ENCODE assay signal across 11 mouse cellular contexts in genomic region chr7:120552479-120553180, GRCm38 (mm10).
DNase-seq lines count a peak whose midpoint lies in the region; TF ChIP-seq lines count a peak whose summit lies in the region.
"Had no signal": no experiment of that assay in that cellular context is flagged by ENCODE, and none has a peak within 500 bp of the region (broad histone marks: within the 10 kb centered on the region; RNA-seq: fewer than 3 reads in every experiment).

No protein-coding gene starts in this region.

- no peaks in the 10 kb centered on the region for H3K36me3 ChIP-seq in midbrain, embryonic 10.5 days
- H3K36me3 ChIP-seq: lung, embryonic 15.5 days had no signal

- no peaks in the 10 kb centered on the region for H3K9me3 ChIP-seq in midbrain, embryonic 10.5 days (replicated peaks)
- H3K9me3 ChIP-seq: lung, embryonic 15.5 days had no signal

- peak overlapping the region; percentile 23; the same call in 1 of the 2 replicates for H3K4me3 ChIP-seq in cortical plate, adult 2 months (ENCODE audit: insufficient read depth, low read length)
- peak overlapping the region; percentile 45 for H3K4me3 ChIP-seq in midbrain, embryonic 10.5 days
- H3K4me3 ChIP-seq: lung, embryonic 15.5 days had no signal

- DNase-seq in ZHBTc4 (ENCODE audit: low read depth, low spot score), result peak; percentile 8
- DNase-seq in frontal cortex, postnatal 10 days (ENCODE audit: low spot score in 2 of 2), result peak; percentile 10 to 21
- peak; percentile 34 for DNase-seq in midbrain, embryonic 10.5 days (ENCODE audit: low spot score)
- no peak for DNase-seq in spleen, adult 18-20 months
- DNase-seq in kidney, adult 9 months, result no peak
- no peak for DNase-seq in kidney, adult 18-20 months
- no peak for DNase-seq in heart, postnatal 25 days (ENCODE audit: low spot score)
- DNase-seq: cerebellum, adult 18-20 months; kidney, postnatal 25 days had no signal

- H3K27me3 ChIP-seq in midbrain, embryonic 10.5 days (ENCODE audit: low read depth, poor library complexity, severe bottlenecking), result no peaks in the 10 kb centered on the region
- H3K27me3 ChIP-seq: lung, embryonic 15.5 days had no signal

- no peak for TF ChIP-seq CTCF in cortical plate, adult 2 months (IDR thresholded peaks at IDR 0.05; ENCODE audit: extremely low read depth, insufficient read depth, low read length)

- no peak for TF ChIP-seq POLR2A in cortical plate, adult 2 months (IDR thresholded peaks at IDR 0.05; ENCODE audit: extremely low read depth, insufficient read depth, low read length)

- intact Hi-C loops in heart, postnatal 25 days (cut with DNase I), result no loop called here

- H3K4me1 ChIP-seq in cortical plate, adult 2 months (ENCODE audit: control insufficient read depth, insufficient read depth, low read length), result no peaks in the 10 kb centered on the region
- peaks cover 11% of the 10 kb centered on the region for H3K4me1 ChIP-seq in midbrain, embryonic 10.5 days
- H3K4me1 ChIP-seq: lung, embryonic 15.5 days had no signal

- no peak overlapping the region for H3K27ac ChIP-seq in cortical plate, adult 2 months (ENCODE audit: insufficient read depth, low read length)
- H3K27ac ChIP-seq in midbrain, embryonic 10.5 days (replicated peaks), result no peak overlapping the region
- H3K27ac ChIP-seq: lung, embryonic 15.5 days had no signal

- WGBS in midbrain, embryonic 10.5 days, result 39% methylated on average over 12 of the region's 12 CpGs

Comparison
In these comparisons a context has a peak if more than half of its experiments do, and no peak if none do; other contexts are left out.
1. DNase-seq: peak in ZHBTc4 (single experiment), frontal cortex, postnatal 10 days (2 of 2) and midbrain, embryonic 10.5 days (single experiment); none in spleen, adult 18-20 months (0 of 2), kidney, adult 9 months (single experiment), kidney, adult 18-20 months (single experiment) and heart, postnatal 25 days (single experiment).